Mouse (Mus musculus) hindbrain, postnatal 0 days (tissue): ENCODE data around the gene Edf1. TPM values are rescaled to one million over a fixed set of nuclear protein-coding genes. Genes with fewer than 3 reads are reported as not detected.

ENCODE experiments used
- ATAC-seq: fragments of 200-750 bp; cut with Nextera tagmentation; 2 replicates; pipeline ENCODE4 v1.8.0; 2017; ENCODE audit warnings: mild to moderate bottlenecking, moderate TSS enrichment, moderate library complexity
- DNase-seq: peaks from one replicate; pipeline ENCODE4 v3.0.0-alpha.2; 2015; ENCODE audit warnings: low spot score
- H3K27ac ChIP-seq: fragments of 300-500 bp; sonication (generic); 2 replicates; pipeline ENCODE4 v1.5.1; 2014; ENCODE audit warnings: mild to moderate bottlenecking
- H3K27me3 ChIP-seq: fragments of 300-500 bp; sonication (generic); 2 replicates; pipeline ENCODE4 v1.6.1; 2014; ENCODE audit warnings: low read length, mixed read lengths; ENCODE audit not compliant: insufficient read depth
- H3K36me3 ChIP-seq: fragments of 300-500 bp; sonication (generic); 2 replicates; pipeline ENCODE4 v1.6.1; 2014; ENCODE audit warnings: low read length, mixed read lengths; ENCODE audit not compliant: insufficient read depth
- H3K4me1 ChIP-seq: fragments of 300-500 bp; sonication (generic); 2 replicates; pipeline ENCODE4 v1.6.1; 2014; ENCODE audit warnings: antibody characterized with exemption, low read length, mixed read lengths; ENCODE audit not compliant: insufficient read depth
- H3K4me2 ChIP-seq: fragments of 300-500 bp; sonication (generic); 2 replicates; pipeline ENCODE4 v1.6.1; 2014; ENCODE audit warnings: low read depth, mild to moderate bottlenecking, low read length, moderate library complexity, mixed read lengths
- H3K4me3 ChIP-seq: fragments of 300-500 bp; sonication (generic); 2 replicates; pipeline ENCODE4 v1.5.1; 2014; ENCODE audit warnings: low read length
- H3K9ac ChIP-seq: fragments of 300-500 bp; sonication (generic); replicated peaks from 2 replicates; pipeline ENCODE4 v1.6.1; 2014; ENCODE audit warnings: mild to moderate bottlenecking, low read length, moderate library complexity, mixed read lengths
- H3K9me3 ChIP-seq: fragments of 300-500 bp; sonication (generic); 2 replicates; pipeline ENCODE4 v1.6.1; 2016; ENCODE audit warnings: low read length, mixed read lengths
- CTCF ChIP-seq: IDR thresholded peaks from 2 replicates; pipeline ENCODE4 v1.5.1; 2016; ENCODE audit warnings: antibody characterized with exemption, control low read depth, low read depth
- WGBS: fragments of 180-500 bp; shearing (Covaris S2); extraction: QIAGEN DNeasy Blood & Tissue Kit; methylation state at CpG from one replicate; pipeline ENCODE4 v1.1.7; 2014; 5-methylcytosine and 5-hydroxymethylcytosine counted together
- polyA plus RNA-seq: library from polyadenylated mRNA; unstranded; fragments of >200 nt; fragmentation: Nextera tagmentation; extraction: Ambion mirVana; gene quantifications from 2 replicates; pipeline ENCODE4 v1.2.1, GENCODE M21; 2015
- total RNA-seq: library from RNA; depleted of rRNA; stranded (reverse); fragments of >200 nt; gene quantifications from 2 replicates; pipeline ENCODE4 v1.2.3, GENCODE M21; 2014

Gene Edf1
- total and polyA plus RNA-seq, 2 experiments from 2014 or later, result 159 to 394 TPM

DNA sequence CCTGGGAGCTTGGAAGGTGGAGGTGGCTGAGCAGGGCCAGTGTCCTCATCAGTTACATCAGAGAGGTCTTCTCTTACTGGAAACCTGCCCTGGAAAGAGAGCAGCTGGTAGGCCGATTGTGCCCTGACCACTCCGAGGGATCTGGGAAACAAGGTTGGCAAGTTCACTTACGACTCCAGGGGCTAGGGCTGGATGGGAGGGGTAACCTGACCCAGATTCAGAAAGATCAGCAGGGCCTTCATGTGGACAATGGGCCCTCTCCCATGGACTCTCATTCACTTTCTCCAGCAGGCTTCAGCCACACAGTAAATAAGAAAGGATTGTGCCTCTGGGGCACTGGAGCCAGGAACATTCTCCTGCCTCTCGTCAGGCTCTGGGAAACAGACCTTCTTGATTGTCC, 27.2 kb downstream of the Edf1 start:
- H3K27ac ChIP-seq, result no peak overlapping the region
- 65% methylated on average over 4 of the region's 4 CpGs for WGBS
- no peak overlapping the region for H3K4me3 ChIP-seq
- peaks cover 3% of the 10 kb centered on the region for H3K27me3 ChIP-seq
- no peak for TF ChIP-seq CTCF
- no peaks in the 10 kb centered on the region for H3K9me3 ChIP-seq
- H3K9ac ChIP-seq, result no peak overlapping the region
- peaks cover 27% of the 10 kb centered on the region for H3K4me1 ChIP-seq
- DNase-seq (no peak), ATAC-seq (no peak)
- no peak overlapping the region for H3K4me2 ChIP-seq
- peaks cover 13% of the 10 kb centered on the region; the same call in 1 of the 2 replicates for H3K36me3 ChIP-seq

DNA sequence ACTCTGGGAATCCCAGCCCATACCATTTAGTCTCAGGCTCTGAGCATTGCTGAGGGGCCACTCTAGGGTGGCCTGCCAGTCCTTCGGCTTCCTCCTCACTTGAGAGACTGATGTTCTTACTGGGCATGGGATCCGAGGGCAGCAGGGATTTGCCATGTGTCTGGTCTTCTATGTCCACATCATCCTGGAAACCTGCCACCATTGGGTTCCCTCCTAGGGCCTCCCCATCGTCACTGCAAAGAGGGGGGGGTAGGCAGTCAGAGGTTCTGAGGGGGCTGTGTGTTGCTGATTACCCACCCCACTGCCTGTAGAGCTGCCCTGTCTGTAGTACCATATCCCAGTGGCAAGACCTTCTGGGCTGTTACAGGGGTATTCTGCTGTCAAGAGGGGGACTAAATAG, 28.0 kb downstream of the Edf1 start:
- Histone ChIP-seq H3K27me3 (no peaks in the 10 kb centered on the region), H3K36me3 (peaks cover 20% of the 10 kb centered on the region; the same call in 1 of the 2 replicates), H3K4me3 (no peak overlapping the region), H3K4me1 (peaks cover 21% of the 10 kb centered on the region), H3K4me2 (no peak overlapping the region), H3K27ac (no peak overlapping the region), H3K9me3 (no peaks in the 10 kb centered on the region), H3K9ac (no peak overlapping the region)
- no peak for DNase-seq
- ATAC-seq, result no peak
- WGBS, result 73% methylated on average over 3 of the region's 3 CpGs
- no peak for TF ChIP-seq CTCF

DNA sequence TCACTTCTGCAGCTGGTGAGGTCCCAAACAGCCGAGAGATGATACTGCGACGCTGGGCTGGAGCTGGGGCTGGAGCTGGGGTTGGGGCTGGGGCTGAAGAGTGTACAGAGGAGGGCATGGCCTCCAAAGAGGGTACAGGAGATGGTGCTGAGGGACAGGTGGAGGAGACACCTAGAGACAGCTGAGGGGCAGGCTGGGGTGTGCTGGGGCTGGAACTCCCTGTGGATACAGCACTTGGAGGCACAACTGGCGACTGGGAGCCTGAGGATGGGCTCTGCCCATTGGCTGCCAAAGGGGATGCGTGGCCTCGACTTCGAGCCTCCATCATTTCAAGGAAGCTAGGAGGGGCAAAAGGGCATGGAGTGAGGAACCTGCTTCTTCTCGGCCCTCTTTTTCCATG, 29.6 kb downstream of the Edf1 start:
- 90% methylated on average over 8 of the region's 8 CpGs for WGBS
- no peak overlapping the region for H3K9ac ChIP-seq
- H3K27ac ChIP-seq, result no peak overlapping the region
- DNase-seq (no peak), ATAC-seq (no peak)
- H3K27me3 ChIP-seq, result no peaks in the 10 kb centered on the region
- peaks cover 35% of the 10 kb centered on the region; the same call in 1 of the 2 replicates for H3K36me3 ChIP-seq
- no peaks in the 10 kb centered on the region for H3K9me3 ChIP-seq
- H3K4me2 ChIP-seq, result no peak overlapping the region
- no peak for TF ChIP-seq CTCF
- peaks cover 8% of the 10 kb centered on the region for H3K4me1 ChIP-seq
- no peak overlapping the region for H3K4me3 ChIP-seq

DNA sequence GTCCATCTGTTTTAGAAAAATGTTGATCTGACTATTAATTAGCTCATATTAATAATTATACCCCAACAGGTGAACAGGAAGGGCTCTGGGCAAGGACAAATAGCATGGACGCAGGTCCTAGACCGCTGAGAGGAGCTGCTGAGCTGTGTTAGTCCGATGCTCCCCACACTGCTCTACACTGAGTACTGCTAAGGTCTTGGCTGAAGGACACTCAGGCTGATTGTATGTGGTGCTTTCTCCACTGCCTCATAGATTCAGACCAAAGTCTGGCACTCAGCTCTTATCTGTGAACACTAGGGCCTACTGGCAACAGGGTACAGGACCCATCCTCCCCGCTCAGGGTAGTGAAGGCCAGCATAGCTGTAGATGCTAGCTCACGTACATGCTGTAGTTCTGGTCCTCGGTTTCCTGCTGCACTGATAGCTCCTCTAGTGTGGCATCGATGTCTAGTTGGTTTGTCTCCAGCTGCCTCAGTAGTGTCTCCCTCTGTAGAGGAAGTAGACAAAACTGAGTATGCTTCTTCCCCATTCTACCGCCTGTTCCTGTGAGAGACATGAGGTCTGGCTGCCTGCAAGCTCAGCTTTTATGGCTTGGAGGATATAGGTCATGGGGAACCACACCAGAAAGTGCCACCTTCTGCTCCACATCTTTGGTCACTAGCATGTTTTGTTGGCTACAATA, 30.7 kb downstream of the Edf1 start:
- peaks cover 42% of the 10 kb centered on the region for H3K36me3 ChIP-seq
- no peak overlapping the region for H3K27ac ChIP-seq
- H3K4me1 ChIP-seq, result no peaks in the 10 kb centered on the region
- no peak overlapping the region for H3K4me3 ChIP-seq
- no peaks in the 10 kb centered on the region for H3K27me3 ChIP-seq
- H3K9me3 ChIP-seq, result no peaks in the 10 kb centered on the region
- 96% methylated on average over 8 of the region's 8 CpGs for WGBS
- H3K4me2 ChIP-seq, result no peak overlapping the region
- no peak for ATAC-seq
- H3K9ac ChIP-seq, result no peak overlapping the region
- no peak for TF ChIP-seq CTCF
- no peak for DNase-seq

DNA sequence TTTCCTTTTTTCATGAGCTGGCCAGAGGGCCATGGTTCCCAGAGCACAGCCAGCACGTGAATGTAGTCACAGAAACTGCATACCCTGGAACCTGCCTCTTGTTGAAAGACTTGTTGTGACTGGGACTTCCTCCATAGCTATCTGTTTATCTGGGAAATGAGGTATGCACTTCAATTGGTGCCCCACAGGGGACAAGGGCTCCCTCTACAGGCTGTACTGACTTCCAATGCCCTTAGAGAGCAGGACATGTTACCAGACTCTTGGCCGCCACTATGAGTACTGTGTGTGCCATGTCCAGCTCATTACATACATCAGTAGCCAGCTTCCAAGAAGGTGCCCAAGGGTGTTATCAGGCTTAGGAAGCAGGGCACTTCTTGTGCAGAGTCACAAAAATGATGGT, 34.2 kb downstream of the Edf1 start:
- H3K27me3 ChIP-seq, result no peaks in the 10 kb centered on the region
- H3K9ac ChIP-seq, result no peak overlapping the region
- ATAC-seq, result no peak
- peak; percentile 40 for DNase-seq
- H3K4me2 ChIP-seq, result no peak overlapping the region
- no peaks in the 10 kb centered on the region for H3K4me1 ChIP-seq
- H3K4me3 ChIP-seq, result no peak overlapping the region
- no peak overlapping the region for H3K27ac ChIP-seq
- peaks cover 63% of the 10 kb centered on the region for H3K36me3 ChIP-seq
- 68% methylated on average over 2 of the region's 2 CpGs for WGBS
- H3K9me3 ChIP-seq, result no peaks in the 10 kb centered on the region
- TF ChIP-seq CTCF, result peak; percentile 53

DNA sequence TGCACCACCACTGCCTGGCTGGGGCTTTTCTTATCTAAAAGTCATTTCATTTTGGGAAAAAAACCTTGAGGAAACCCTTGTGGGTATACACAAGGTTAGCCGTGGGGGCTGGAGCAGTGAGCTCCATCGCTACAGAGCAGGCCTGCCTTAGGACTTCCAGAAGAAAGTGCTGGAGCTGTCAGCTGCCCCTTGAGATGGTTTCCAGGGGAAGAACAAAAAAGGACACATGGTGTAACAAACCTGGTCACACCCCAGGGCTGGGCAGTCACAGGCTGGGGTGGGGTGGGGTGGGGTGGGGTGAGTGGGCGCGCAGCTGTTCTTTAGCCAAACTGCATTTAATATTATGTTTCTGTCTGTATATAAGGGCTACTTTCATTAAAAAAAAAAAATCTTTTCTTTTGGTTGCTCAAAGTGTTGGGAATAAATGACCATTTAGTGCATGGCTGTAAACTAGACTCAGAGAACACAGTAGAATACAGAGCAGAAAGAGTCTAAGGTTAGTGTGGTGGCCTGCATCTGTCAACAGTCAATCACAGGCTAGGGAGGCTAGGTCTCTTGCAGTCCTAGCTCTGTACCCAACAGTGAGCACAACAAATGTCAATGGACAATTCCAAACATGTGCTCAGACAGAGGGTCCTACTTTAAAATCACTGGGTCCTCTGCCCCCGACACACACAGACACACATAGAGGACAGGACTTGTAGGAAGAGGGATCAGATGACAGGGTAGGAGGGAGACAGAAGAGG, 39.3 kb downstream of the Edf1 start:
- ATAC-seq (no peak), DNase-seq (no peak)
- no peaks in the 10 kb centered on the region for H3K4me1 ChIP-seq
- H3K9ac ChIP-seq, result no peak overlapping the region
- H3K4me3 ChIP-seq, result no peak overlapping the region
- H3K9me3 ChIP-seq, result no peaks in the 10 kb centered on the region
- no peak overlapping the region for H3K27ac ChIP-seq
- H3K4me2 ChIP-seq, result no peak overlapping the region
- H3K36me3 ChIP-seq, result peaks cover 86% of the 10 kb centered on the region
- TF ChIP-seq CTCF, result no peak
- WGBS, result 99% methylated on average over 5 of the region's 5 CpGs
- H3K27me3 ChIP-seq, result no peaks in the 10 kb centered on the region

DNA sequence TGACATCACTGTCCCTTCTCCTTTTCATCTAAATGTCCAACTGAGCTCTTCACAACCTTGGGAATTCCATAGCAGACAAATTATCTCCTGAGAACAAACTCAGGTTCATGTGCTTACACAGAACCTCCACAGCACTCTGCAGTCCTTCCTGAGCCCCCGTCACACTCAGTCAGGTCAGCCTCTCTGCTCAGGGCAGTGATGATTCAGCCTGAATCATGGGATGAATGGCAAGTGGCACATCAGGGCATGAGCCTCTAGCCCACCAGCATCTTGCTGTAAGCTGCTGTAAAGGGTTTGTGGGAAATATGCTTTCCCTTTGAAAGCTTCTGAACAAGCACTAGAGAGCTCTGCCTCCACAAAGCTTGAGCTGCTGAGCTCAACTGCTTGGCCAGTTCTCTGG, 41.1 kb downstream of the Edf1 start:
- no peak overlapping the region for H3K27ac ChIP-seq
- no peaks in the 10 kb centered on the region for H3K4me1 ChIP-seq
- H3K4me2 ChIP-seq, result no peak overlapping the region
- H3K9me3 ChIP-seq, result no peaks in the 10 kb centered on the region
- no peak overlapping the region for H3K9ac ChIP-seq
- 93% methylated on average over 1 of the region's 1 CpGs for WGBS
- H3K27me3 ChIP-seq, result no peaks in the 10 kb centered on the region
- no peak for TF ChIP-seq CTCF
- DNase-seq, result no peak
- no peak for ATAC-seq
- H3K4me3 ChIP-seq, result no peak overlapping the region
- H3K36me3 ChIP-seq, result peaks cover 82% of the 10 kb centered on the region
